Mouse (Mus musculus): ENCODE results near the gene Map3k20.
A peak's percentile ranks its signal among the peaks of the same experiment; 100 is the strongest.

Map3k20 gene

GRCm38 (mm10) chr2:72280524-72280923 is 4.9 kb upstream of the Map3k20 start:
- no peak for DNase-seq (ENCODE audit: low spot score in 2 of 2)

GRCm38 (mm10) chr2:72281971-72282370 is 3.5 kb upstream of the Map3k20 start:
- peak; percentile 23 to 28 for DNase-seq (ENCODE audit: low spot score in 2 of 2)

GRCm38 (mm10) chr2:72282733-72283132 is 2.7 kb upstream of the Map3k20 start:
- no peak for DNase-seq (ENCODE audit: low spot score in 2 of 2)

GRCm38 (mm10) chr2:72284689-72285088 is 748 bp upstream of the Map3k20 start:
- DNase-seq (ENCODE audit: low spot score in 2 of 2): no peak

GRCm38 (mm10) chr2:72285888-72286661 is 638 bp downstream of the Map3k20 start:
- no peak for DNase-seq (ENCODE audit: low spot score in 2 of 2)

GRCm38 (mm10) chr2:72287142-72287541 is 1.7 kb downstream of the Map3k20 start:
- DNase-seq (ENCODE audit: low spot score in 2 of 2): no peak

GRCm38 (mm10) chr2:72288932-72289534 is 3.6 kb downstream of the Map3k20 start:
- DNase-seq (ENCODE audit: low spot score in 2 of 2): no peak

- no peak for DNase-seq (ENCODE audit: low spot score in 2 of 2)
Measured at GRCm38 (mm10) chr2:72291103-72291502, 5.7 kb downstream of the Map3k20 start.

GRCm38 (mm10) chr2:72292573-72292972 is 7.1 kb downstream of the Map3k20 start:
- no peak for DNase-seq (ENCODE audit: low spot score in 2 of 2)

- no peak for DNase-seq (ENCODE audit: low spot score in 2 of 2)
Measured at GRCm38 (mm10) chr2:72294994-72295393, 9.6 kb downstream of the Map3k20 start.

GRCm38 (mm10) chr2:72296984-72297715 is 11.7 kb downstream of the Map3k20 start:
- no peak for DNase-seq (ENCODE audit: low spot score in 2 of 2)

- no peak for DNase-seq (ENCODE audit: low spot score in 2 of 2)
Measured at GRCm38 (mm10) chr2:72297716-72298082, 12.3 kb downstream of the Map3k20 start.

- no peak for DNase-seq (ENCODE audit: low spot score in 2 of 2)
Measured at GRCm38 (mm10) chr2:72298406-72298805, 13.0 kb downstream of the Map3k20 start.

- no peak for DNase-seq (ENCODE audit: low spot score in 2 of 2)
Measured at GRCm38 (mm10) chr2:72301194-72301916, 15.9 kb downstream of the Map3k20 start.

GRCm38 (mm10) chr2:72305738-72306137 is 20.3 kb downstream of the Map3k20 start:
- no peak for DNase-seq (ENCODE audit: low spot score in 2 of 2)

- no peak for DNase-seq (ENCODE audit: low spot score in 2 of 2)
Measured at GRCm38 (mm10) chr2:72308351-72308750, 22.9 kb downstream of the Map3k20 start.

GRCm38 (mm10) chr2:72308981-72309380 is 23.5 kb downstream of the Map3k20 start:
- DNase-seq (ENCODE audit: low spot score in 2 of 2): no peak

GRCm38 (mm10) chr2:72311486-72311885 is 26.0 kb downstream of the Map3k20 start:
- no peak for DNase-seq (ENCODE audit: low spot score in 2 of 2)

- no peak for DNase-seq (ENCODE audit: low spot score in 2 of 2)
Measured at GRCm38 (mm10) chr2:72313312-72313711, 27.9 kb downstream of the Map3k20 start.

GRCm38 (mm10) chr2:72318421-72318820 is 33.0 kb downstream of the Map3k20 start:
- no peak for DNase-seq (ENCODE audit: low spot score in 2 of 2)

- no peak for DNase-seq (ENCODE audit: low spot score in 2 of 2)
Measured at GRCm38 (mm10) chr2:72319028-72319798, 33.8 kb downstream of the Map3k20 start.

All from natural killer cell, adult 2 months (primary cell).